Mouse (Mus musculus) kidney, embryonic 16.5 days (tissue): ENCODE measurements around the gene Ptprz1. TPM values are rescaled to one million over a fixed set of nuclear protein-coding genes. Genes with fewer than 3 reads are reported as not detected.

ENCODE experiments used
- ATAC-seq: fragments of 200-750 bp; cut with Nextera tagmentation; 2 replicates; pipeline ENCODE4 v1.8.0; 2017; ENCODE audit warnings: moderate TSS enrichment; ENCODE audit not compliant: low FRiP score, low TSS enrichment
- H3K27ac ChIP-seq: fragments of 300-500 bp; sonication (generic); 2 replicates; pipeline ENCODE4 v1.5.1; 2014; ENCODE audit warnings: low read length
- H3K27me3 ChIP-seq: fragments of 300-500 bp; sonication (generic); 2 replicates; pipeline ENCODE4 v1.6.1; 2014; ENCODE audit warnings: low read length, control low read depth, mixed read lengths; ENCODE audit not compliant: insufficient read depth
- H3K36me3 ChIP-seq: fragments of 300-500 bp; sonication (generic); 2 replicates; pipeline ENCODE4 v1.6.1; 2014; ENCODE audit warnings: low read length, control low read depth, mixed read lengths; ENCODE audit not compliant: insufficient read depth
- H3K4me1 ChIP-seq: fragments of 300-500 bp; sonication (generic); 2 replicates; pipeline ENCODE4 v1.6.1; 2014; ENCODE audit warnings: low read length, control low read depth, mixed read lengths; ENCODE audit not compliant: insufficient read depth
- H3K4me2 ChIP-seq: fragments of 300-500 bp; sonication (generic); replicated peaks from 2 replicates; pipeline ENCODE4 v1.6.1; 2014; ENCODE audit warnings: low read depth, low read length
- H3K4me3 ChIP-seq: fragments of 300-500 bp; sonication (generic); 2 replicates; pipeline ENCODE4 v1.5.1; 2014; ENCODE audit warnings: mild to moderate bottlenecking, low read length
- H3K9ac ChIP-seq: fragments of 300-500 bp; sonication (generic); replicated peaks from 2 replicates; pipeline ENCODE4 v1.6.1; 2014; ENCODE audit warnings: low read length
- H3K9me3 ChIP-seq: fragments of 300-500 bp; sonication (generic); 2 replicates; pipeline ENCODE4 v1.6.1; 2016; ENCODE audit warnings: low read length, control low read depth
- WGBS: fragments of 180-500 bp; shearing (Covaris S2); extraction: QIAGEN DNeasy Blood & Tissue Kit; methylation state at CpG from one replicate; pipeline ENCODE4 v1.1.7; 2014; 5-methylcytosine and 5-hydroxymethylcytosine counted together
- polyA plus RNA-seq: library from polyadenylated mRNA; unstranded; fragments of >200 nt; fragmentation: Nextera tagmentation; extraction: Ambion mirVana; gene quantifications from 2 replicates; pipeline ENCODE4 v1.2.1, GENCODE M21; 2015

The Ptprz1 gene
- 1.9 and 2.1 TPM in 2 replicates for polyA plus RNA-seq

DNA sequence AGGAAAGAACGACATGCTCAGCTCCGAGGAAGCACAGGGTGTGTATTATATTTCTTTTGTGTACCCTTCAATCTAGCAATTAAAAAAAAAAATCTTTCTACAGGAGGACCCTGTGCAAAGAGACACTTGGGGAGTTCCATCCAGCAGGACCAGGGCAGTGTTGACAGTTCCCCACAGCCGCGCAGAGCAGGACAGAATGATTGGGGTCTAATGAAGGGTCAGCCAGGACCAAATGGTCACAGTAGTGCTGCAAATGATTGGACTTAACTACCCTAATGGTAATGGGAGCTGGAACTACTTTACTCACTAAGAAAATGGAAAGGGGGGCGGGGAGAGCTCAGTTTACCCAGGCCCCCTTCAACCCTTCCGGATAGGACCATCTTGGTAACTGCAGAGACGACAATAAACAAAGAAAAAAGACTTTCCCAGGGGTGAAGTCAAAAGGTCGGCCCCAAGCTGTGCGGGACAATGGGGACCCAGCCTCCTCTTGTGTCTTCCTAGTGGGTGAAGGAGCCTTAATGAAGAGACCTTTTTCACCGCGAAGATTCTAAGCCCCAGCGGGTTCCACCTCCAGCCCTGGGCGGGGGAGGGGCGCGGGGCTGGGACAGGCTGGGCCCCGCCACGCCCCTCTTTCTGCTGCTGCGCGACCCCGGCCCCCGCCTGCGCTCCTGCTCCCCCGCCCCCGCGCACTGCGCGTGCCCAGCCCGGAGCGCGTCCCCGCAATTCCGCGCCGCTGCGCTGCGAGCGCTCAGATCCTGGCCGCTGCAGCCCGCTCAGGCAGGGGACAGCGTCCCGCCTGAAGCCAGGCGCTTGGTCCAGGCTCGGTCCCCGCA is at the start of gene Ptprz1:
TSS of gene Ptprz1 (plus strand) at position 722 of the 833 bp plus-strand sequence.
- H3K9me3 ChIP-seq: no peaks in the 10 kb centered on the region
- H3K36me3 ChIP-seq: no peaks in the 10 kb centered on the region
- peak within 1 kb of the TSS; percentile 53 for H3K4me3 ChIP-seq
- peaks cover 12% of the 10 kb centered on the region; the same call in 1 of the 2 replicates for H3K4me1 ChIP-seq
- H3K9ac ChIP-seq: peak within 1 kb of the TSS; percentile 56
- WGBS: under 1% methylated on average over 28 of the region's 44 CpGs
- H3K27ac ChIP-seq: no peak within 1 kb of the TSS
- peak; percentile 96 for ATAC-seq
- peak within 1 kb of the TSS; percentile 98 for H3K4me2 ChIP-seq
- peaks cover 8% of the 10 kb centered on the region; the same call in 1 of the 2 replicates for H3K27me3 ChIP-seq

DNA sequence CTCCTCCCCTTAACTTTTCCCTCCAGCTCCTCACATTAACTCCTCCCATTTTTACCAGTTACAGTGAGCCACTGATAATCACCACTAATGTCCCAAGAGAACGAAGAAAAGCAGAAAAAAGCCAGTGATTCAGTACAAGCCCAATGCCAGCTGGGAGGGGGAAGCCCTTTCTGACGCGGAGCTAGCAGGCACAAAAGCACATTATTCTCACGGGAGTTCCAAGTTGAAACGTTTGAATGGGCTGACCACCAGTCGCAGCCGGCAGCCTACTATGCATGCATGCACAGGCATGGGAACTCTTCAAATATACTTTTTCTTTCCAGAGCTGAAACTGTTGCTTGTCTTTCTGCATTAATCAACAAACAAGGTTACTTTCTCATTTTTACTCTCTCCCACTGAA is 41.7 kb upstream of the Ptprz1 start:
- no peak for ATAC-seq
- Histone ChIP-seq H3K4me1 (no peaks in the 10 kb centered on the region), H3K4me3 (no peak overlapping the region), H3K36me3 (no peaks in the 10 kb centered on the region), H3K27ac (no peak overlapping the region), H3K4me2 (no peak overlapping the region), H3K27me3 (no peaks in the 10 kb centered on the region), H3K9me3 (no peaks in the 10 kb centered on the region), H3K9ac (no peak overlapping the region)
- 46% methylated on average over 7 of the region's 7 CpGs for WGBS

DNA sequence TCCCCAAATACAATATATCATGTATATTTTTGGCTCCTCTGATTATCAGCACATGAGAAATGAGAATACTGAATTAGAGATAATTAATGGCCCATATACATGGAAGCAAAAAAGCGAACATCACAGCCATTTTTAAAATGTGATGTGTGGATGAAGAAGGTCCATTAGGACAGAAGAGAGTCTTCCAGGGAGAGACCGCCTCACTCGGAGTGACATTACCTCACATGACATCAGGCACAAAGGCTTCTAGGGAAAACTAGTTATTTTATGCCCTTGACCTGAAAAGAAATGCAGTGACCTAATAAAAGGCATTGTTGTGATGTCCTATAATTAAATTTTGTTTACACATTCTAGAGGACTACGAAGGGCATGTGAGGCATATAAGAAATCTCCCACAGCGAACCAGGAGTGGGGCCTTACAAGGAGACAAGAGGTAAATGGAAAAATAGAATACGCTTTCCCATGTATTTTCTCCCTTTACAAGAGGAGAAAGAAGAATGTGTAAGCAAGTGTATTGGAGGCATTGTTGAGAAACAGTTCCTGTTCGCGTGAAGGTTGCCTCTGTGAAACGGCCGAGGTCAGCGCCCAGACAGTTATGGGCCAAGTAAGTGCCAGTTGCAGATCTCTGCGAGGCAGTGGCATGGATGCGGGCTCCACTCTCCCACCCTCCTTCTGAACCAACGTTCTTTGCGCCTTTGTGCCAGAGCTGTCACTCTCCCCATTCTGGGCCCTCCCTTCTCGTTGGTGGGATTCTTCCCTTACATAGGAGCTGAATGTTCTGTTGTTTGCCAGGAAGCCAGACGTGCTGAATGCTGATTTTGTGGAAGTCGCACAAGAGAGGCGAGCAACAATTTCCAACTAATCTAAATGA is 41.0 kb upstream of the Ptprz1 start:
- no peak overlapping the region for H3K4me3 ChIP-seq
- H3K36me3 ChIP-seq: no peaks in the 10 kb centered on the region
- no peak for ATAC-seq
- H3K9ac ChIP-seq: no peak overlapping the region
- no peaks in the 10 kb centered on the region for H3K4me1 ChIP-seq
- no peaks in the 10 kb centered on the region for H3K9me3 ChIP-seq
- H3K27me3 ChIP-seq: no peaks in the 10 kb centered on the region
- WGBS: 82% methylated on average over 19 of the region's 19 CpGs
- H3K27ac ChIP-seq: no peak overlapping the region
- H3K4me2 ChIP-seq: no peak overlapping the region

DNA sequence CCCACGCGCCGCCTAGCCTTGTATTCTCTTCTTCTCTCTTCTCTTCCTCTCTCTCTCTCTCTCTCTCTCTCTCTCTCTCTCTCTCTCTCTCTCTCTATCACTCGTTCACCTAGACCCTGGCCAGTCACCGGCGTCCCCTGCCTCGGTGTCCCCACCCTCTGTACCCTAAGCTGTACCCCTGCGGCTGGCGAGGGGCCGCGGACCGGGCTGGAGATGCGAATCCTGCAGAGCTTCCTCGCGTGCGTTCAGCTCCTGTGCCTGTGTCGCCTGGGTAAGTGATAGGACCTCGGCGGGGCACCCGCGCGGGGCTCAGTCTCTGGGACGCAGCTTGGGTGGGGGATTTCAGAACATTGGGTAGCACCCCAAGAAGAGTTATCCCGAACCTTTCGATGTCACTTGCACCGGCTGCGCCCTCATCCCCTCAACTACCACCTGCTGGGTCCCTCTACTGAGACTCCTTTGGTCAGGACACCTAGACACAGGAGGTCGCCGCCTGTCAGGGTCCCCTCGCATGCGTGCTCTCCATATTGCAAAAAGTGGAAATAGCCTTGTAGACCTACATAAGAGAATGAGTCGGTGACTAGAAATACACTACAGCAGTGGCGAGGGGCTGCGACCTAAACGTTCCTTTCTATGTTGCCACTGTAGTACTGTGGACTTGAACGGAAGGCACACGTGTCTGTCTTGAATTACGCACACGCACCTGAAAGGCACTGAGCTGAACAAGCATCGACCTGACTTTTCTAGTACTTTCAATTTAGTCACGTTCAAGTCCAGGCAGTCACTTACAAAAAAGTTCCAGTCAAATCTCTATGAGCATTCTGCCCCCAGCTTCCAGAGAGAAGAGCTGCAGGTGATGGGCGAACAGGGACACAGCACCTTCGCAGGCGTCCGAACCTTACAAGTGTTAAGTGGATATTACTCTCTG is 576 bp downstream of the Ptprz1 start:
- peak; percentile 78 for ATAC-seq
- peak overlapping the region; percentile 53 for H3K4me3 ChIP-seq
- WGBS: 2% methylated on average over 45 of the region's 45 CpGs

DNA sequence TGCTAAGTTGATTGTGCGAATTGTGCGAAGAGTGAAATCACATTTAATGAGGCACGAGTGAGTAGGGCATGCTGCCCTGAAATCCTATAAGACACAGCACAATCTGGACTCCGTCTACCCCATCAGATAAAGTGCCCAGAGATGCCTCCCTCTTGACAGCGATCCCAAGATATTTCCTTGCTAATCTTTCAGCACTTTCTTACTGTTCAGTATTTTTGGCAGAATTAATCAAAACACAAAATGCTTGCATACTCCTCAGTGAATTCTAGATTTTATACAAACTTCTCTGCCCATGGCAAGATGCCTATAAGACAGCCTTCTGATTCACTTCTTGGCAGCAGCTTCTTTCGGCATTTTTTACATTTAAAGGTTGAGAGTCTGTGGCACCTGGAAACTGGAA is 12.7 kb downstream of the Ptprz1 start:
- no peak overlapping the region for H3K9ac ChIP-seq
- H3K4me3 ChIP-seq: no peak overlapping the region
- no peak overlapping the region for H3K4me2 ChIP-seq

More for the DNA sequence above, 576 bp downstream of the Ptprz1 start:
- H3K27ac ChIP-seq: no peak overlapping the region
- peak overlapping the region; percentile 98 for H3K4me2 ChIP-seq
- H3K4me1 ChIP-seq: peaks cover 12% of the 10 kb centered on the region; the same call in 1 of the 2 replicates
- no peaks in the 10 kb centered on the region for H3K9me3 ChIP-seq
- no peaks in the 10 kb centered on the region for H3K36me3 ChIP-seq
- H3K9ac ChIP-seq: peak overlapping the region; percentile 56
- peaks cover 8% of the 10 kb centered on the region; the same call in 1 of the 2 replicates for H3K27me3 ChIP-seq

DNA sequence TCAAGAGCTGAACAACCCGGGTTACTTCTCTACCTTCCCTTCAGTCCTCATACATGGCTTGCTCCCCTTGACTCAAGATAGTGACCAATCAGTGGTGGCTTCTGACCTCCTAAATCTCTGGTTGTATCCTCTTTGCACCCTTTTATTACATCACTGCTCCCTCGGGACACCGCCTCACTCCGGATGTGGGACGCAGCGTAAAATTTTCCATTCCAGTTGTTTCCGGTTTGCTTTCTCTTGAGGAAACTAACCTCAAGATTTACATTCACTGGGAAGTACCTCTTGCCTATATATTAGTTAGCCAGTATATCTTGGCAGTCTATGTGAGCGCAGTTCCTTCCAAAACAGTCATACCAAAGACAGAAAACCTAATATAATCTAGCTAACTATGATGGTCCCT is 14.0 kb downstream of the Ptprz1 start:
- Histone ChIP-seq H3K27me3 (no peaks in the 10 kb centered on the region), H3K4me3 (no peak overlapping the region), H3K9me3 (no peaks in the 10 kb centered on the region), H3K27ac (no peak overlapping the region), H3K4me1 (no peaks in the 10 kb centered on the region), H3K36me3 (no peaks in the 10 kb centered on the region), H3K9ac (no peak overlapping the region), H3K4me2 (no peak overlapping the region)
- ATAC-seq: no peak
- 85% methylated on average over 8 of the region's 8 CpGs for WGBS

More for the DNA sequence above, 12.7 kb downstream of the Ptprz1 start:
- no peaks in the 10 kb centered on the region for H3K27me3 ChIP-seq
- WGBS: 80% methylated on average over 6 of the region's 6 CpGs
- no peaks in the 10 kb centered on the region for H3K4me1 ChIP-seq
- H3K27ac ChIP-seq: no peak overlapping the region
- ATAC-seq: no peak
- no peaks in the 10 kb centered on the region for H3K9me3 ChIP-seq
- no peaks in the 10 kb centered on the region for H3K36me3 ChIP-seq

DNA sequence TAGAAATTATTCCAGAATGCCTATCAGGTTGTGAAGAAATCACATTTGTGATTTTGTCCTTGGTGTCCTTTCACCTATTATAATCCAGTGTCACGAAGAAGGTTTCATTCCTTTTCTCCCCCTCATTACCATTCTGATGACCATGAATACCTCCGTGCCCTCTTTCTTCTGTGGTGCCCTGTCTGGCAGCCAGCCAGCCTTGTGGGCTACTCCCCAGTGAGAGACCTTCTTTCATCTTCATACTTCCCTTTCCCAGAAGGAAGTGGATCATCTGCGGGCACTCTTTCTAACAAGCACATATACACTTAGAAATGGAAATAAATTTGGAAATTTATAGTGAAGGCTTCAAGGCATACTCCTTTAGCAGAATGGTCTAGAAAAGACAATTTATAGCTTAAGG is 26.7 kb downstream of the Ptprz1 start:
- Histone ChIP-seq H3K27ac (no peak overlapping the region), H3K4me2 (no peak overlapping the region), H3K4me3 (no peak overlapping the region), H3K36me3 (no peaks in the 10 kb centered on the region), H3K9me3 (no peaks in the 10 kb centered on the region), H3K9ac (no peak overlapping the region), H3K27me3 (no peaks in the 10 kb centered on the region), H3K4me1 (no peaks in the 10 kb centered on the region)
- 39% methylated on average over 3 of the region's 3 CpGs for WGBS
- ATAC-seq: no peak

DNA sequence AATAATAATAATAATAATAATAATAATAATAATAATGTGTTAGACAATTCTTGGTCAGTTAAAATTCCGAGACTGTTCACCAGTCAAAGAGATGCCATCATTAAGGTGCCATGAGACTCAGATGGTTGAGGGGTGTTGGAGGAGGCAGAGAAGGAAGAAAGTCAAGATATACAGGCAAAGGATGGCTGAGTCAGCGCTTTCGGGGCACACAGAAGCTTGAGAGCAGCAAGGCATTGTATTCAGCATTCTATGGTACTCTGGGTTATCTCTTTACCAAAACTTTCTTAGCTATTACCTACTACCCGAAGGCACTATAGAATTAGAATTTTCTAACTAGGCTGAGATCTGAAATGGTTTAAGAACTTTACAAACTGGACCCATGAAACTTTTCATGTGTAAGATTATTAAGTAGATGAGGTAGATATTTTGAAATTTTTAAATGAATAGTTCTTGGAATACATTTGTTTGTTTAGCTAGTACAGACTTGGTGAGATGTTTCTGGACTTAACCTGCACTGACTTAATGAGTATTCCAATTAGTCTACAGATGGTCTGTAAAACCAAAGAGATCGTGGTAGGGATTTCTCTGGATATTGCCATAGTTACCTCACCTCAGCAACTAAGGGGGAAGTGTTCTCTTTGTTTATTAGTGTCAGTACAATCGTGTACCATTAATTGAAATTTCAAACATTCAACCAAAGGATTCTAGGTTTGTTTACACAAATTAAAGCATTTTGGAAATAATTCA is 33.4 kb downstream of the Ptprz1 start:
- H3K4me1 ChIP-seq: no peaks in the 10 kb centered on the region
- no peak overlapping the region for H3K4me3 ChIP-seq
- no peak overlapping the region for H3K9ac ChIP-seq
- no peaks in the 10 kb centered on the region for H3K36me3 ChIP-seq
- no peaks in the 10 kb centered on the region for H3K9me3 ChIP-seq
- no peaks in the 10 kb centered on the region for H3K27me3 ChIP-seq
- H3K27ac ChIP-seq: no peak overlapping the region
- no peak overlapping the region for H3K4me2 ChIP-seq
- no peak for ATAC-seq
- 79% methylated on average over 6 of the region's 6 CpGs for WGBS
